Mouse (Mus musculus) Patski (cell line): ENCODE measurements around the gene Farsa. TPM values are rescaled to one million over a fixed set of nuclear protein-coding genes. Genes with fewer than 3 reads are reported as not detected.

Experiments used
- ATAC-seq: fragments of 100-300 bp; one replicate; pipeline ENCODE4 v1.8.0; 2021
- CTCF ChIA-PET: fragments of 350-600 bp; sonication (Branson Sonifier 250); formaldehyde crosslinking; loops from one replicate; lab custom pipeline; 2022; ENCODE audit warnings: inconsistent platforms; lab: Charles Lee
- POLR2A ChIA-PET: fragments of 350-600 bp; sonication (Branson Sonifier 250); formaldehyde crosslinking; loops from one replicate; lab custom pipeline; 2022; ENCODE audit warnings: antibody characterized with exemption, inconsistent platforms; lab: Charles Lee
- DNase-seq: peaks from one replicate; pipeline ENCODE4 v3.0.0-alpha.2; 2011; ENCODE audit warnings: low read depth, low spot score
- H3K27me3 ChIP-seq: fragments of 371-371 bp; one replicate; pipeline ENCODE4 v1.5.1; 2021
- CTCF ChIP-seq: fragments of 100-300 bp; IDR thresholded peaks from one replicate; pipeline ENCODE4 v1.5.1; 2021
- in situ Hi-C: fragments of 300-500 bp; cut with MboI; formaldehyde crosslinking; loops from 3 replicates; pipeline ENCODE4 v1.11.1; 2018; ENCODE audit warnings: low pct_unique_long_range_greater_than_20kb, mixed read lengths
- polyA plus RNA-seq: library from polyadenylated mRNA; unstranded; gene quantifications from one replicate; pipeline ENCODE4 v1.2.3, GENCODE M21; 2021

The Farsa gene
- polyA plus RNA-seq, 1 experiment from 2014 or later, result 79.6 TPM

DNA sequence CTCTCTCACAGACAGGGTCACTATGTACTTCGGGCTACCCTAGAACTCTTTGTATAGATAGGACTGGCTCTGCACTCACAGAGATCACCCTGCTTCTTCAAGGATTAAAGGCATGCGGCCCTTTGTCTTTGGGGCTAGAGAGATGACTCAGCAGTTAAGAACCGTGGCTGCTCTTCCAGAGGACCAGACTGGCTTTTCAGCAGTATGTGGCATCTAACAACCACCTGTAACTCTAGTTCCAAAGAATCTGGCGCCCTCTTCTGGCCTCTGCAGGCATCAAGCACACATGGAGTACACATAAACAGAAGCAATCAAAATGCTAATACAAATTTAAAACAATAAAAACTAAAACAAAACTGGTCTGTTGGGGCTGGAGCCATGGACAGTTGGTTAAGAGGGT is 57.2 kb downstream of the Farsa start:
- CTCF ChIA-PET, result no interaction called here
- peaks cover 12% of the 10 kb centered on the region for H3K27me3 ChIP-seq
- POLR2A ChIA-PET, result no interaction called here
- DNase-seq, result no peak
- in situ Hi-C loops, result no loop called here
- ATAC-seq, result peak; percentile 34
- no peak for TF ChIP-seq CTCF

DNA sequence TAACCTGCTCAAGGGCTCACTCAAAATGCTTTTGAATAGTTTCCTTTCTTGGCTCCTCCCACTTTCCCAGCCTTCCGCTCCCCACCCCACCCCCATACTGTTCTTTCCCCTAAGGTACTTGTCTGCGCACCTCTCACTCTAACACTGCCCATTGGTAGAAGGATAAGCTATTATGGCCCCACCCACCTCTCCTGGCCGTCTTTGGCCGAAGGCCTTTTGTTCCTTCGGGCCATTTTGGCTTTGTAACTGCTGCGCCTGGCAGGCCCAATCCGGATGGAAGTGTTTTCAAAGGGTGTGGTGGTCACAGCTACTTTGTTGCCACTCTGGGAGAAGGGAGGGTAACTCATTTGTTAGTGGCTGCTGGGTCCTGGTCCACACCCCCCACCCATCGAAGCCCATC is 58.5 kb downstream of the Farsa start:
- TF ChIP-seq CTCF, result no peak
- POLR2A ChIA-PET, result no interaction called here
- ATAC-seq, result no peak
- no peak for DNase-seq
- peaks cover 12% of the 10 kb centered on the region for H3K27me3 ChIP-seq
- in situ Hi-C loops, result no loop called here
- CTCF ChIA-PET, result interaction anchor here (1.0 to 1.5 kb wide), 2 partner anchors 13 to 44 kb away, joined by 3 read pairs; no protein-coding TSS in a partner anchor

DNA sequence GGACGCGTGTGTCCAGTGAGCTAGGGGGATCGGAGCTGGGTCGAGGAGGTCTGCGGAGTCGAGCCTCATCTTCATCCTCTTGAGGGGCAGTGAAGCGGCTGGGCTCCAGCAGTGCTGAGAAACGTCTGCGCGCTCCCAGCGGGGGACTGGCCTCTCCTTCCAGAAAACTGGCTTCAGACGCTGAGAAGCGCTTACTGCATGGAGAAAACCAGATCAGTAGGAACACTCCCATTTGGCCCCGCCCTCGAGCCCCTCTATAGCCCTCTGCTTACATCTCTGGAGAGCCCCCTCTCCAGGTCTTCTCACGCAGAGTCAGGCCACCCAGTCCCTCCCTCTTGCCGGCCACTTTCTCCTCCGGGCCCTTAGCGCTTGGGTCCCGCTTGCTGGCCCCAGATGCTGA is 61.0 kb downstream of the Farsa start:
- CTCF ChIA-PET, result no interaction called here
- no peak for ATAC-seq

DNA sequence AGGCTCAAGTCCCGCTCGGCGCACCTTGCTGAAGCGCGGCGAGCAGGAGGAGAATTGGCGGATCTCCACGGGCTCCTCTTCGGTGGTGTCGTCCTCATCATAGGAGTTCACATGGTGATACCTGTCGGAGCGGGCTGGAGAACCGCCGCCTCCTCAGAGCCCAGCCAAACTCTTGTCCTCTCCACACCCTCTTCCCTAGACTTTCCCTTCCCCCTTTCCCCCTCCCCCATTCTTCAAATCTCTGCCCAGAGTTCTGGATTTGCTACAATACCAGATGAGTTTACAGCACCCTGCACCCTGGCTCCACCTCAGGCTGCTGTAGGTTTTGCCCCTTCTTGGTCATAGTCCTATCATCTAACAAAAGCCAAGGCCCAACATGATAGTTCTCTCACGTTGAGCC is 61.9 kb downstream of the Farsa start:
- in situ Hi-C loops, result no loop called here
- DNase-seq (no peak), ATAC-seq (no peak)
- peaks cover 12% of the 10 kb centered on the region for H3K27me3 ChIP-seq
- no peak for TF ChIP-seq CTCF
- CTCF ChIA-PET, result no interaction called here
- POLR2A ChIA-PET, result no interaction called here

More for the DNA sequence above, 61.0 kb downstream of the Farsa start:
- no peak for TF ChIP-seq CTCF
- H3K27me3 ChIP-seq, result peaks cover 12% of the 10 kb centered on the region
- in situ Hi-C loops, result no loop called here
- POLR2A ChIA-PET, result no interaction called here
- no peak for DNase-seq

Other genes starting within 250 kb of the Farsa start
- gene Ier2, start 194.1 kb upstream of the Farsa start, polyA plus RNA-seq, result 113 TPM
- 106 TPM for gene Trmt1, start 170.7 kb upstream of the Farsa start, polyA plus RNA-seq
- gene Nacc1, start 169.1 kb upstream of the Farsa start, polyA plus RNA-seq, result 109 TPM
- 0.13 TPM for gene Lyl1, start 155.5 kb upstream of the Farsa start, polyA plus RNA-seq
- 1.4 TPM for gene G430095P16Rik, start 134.0 kb upstream of the Farsa start, polyA plus RNA-seq
- gene Nfix, start 56.6 kb upstream of the Farsa start, polyA plus RNA-seq, result 32.5 TPM
- gene Dand5, start 34.2 kb upstream of the Farsa start, polyA plus RNA-seq, result 12.5 TPM
- 31.8 TPM for gene Gadd45gip1, start 25.5 kb upstream of the Farsa start, polyA plus RNA-seq
- gene Rad23a, start 16.3 kb upstream of the Farsa start, polyA plus RNA-seq, result 126 TPM
- gene Calr, start 10.1 kb upstream of the Farsa start, polyA plus RNA-seq, result 1,232 TPM
- 6.0 TPM for gene Syce2, start 15.1 kb downstream of the Farsa start, polyA plus RNA-seq
- 55.5 TPM for gene Gcdh, start 36.9 kb downstream of the Farsa start, polyA plus RNA-seq
- gene Klf1, start 44.9 kb downstream of the Farsa start, polyA plus RNA-seq, result 0.28 TPM
- gene Dnase2a, start 51.6 kb downstream of the Farsa start, polyA plus RNA-seq, result 25.9 TPM
- gene Mast1, start 80.4 kb downstream of the Farsa start, polyA plus RNA-seq, result 0.60 TPM
- 0.22 TPM for gene Rtbdn, start 90.0 kb downstream of the Farsa start, polyA plus RNA-seq
- gene Gm49661, start 112.4 kb downstream of the Farsa start, polyA plus RNA-seq, result 6.4 TPM
- 668 TPM for gene Prdx2, start 112.6 kb downstream of the Farsa start, polyA plus RNA-seq
- 91.5 TPM for gene Rnaseh2a, start 112.8 kb downstream of the Farsa start, polyA plus RNA-seq
- gene Junb, start 121.7 kb downstream of the Farsa start, polyA plus RNA-seq, result 280 TPM
- 33.0 TPM for gene Hook2, start 133.6 kb downstream of the Farsa start, polyA plus RNA-seq
- gene Best2, start 157.5 kb downstream of the Farsa start, polyA plus RNA-seq, result 0.05 TPM
- 159 TPM for gene Asna1, start 168.3 kb downstream of the Farsa start, polyA plus RNA-seq
- gene Trir, start 169.8 kb downstream of the Farsa start, polyA plus RNA-seq, result 152 TPM
- 83.7 TPM for gene Tnpo2, start 179.9 kb downstream of the Farsa start, polyA plus RNA-seq
- 32.7 TPM for gene Fbxw9, start 203.1 kb downstream of the Farsa start, polyA plus RNA-seq
- 0.21 TPM for gene Gm5741, start 211.0 kb downstream of the Farsa start, polyA plus RNA-seq
- 57.6 TPM for gene Dhps, start 214.8 kb downstream of the Farsa start, polyA plus RNA-seq
- gene Wdr83os, start 223.8 kb downstream of the Farsa start, polyA plus RNA-seq, result 104 TPM
- gene Wdr83, start 224.3 kb downstream of the Farsa start, polyA plus RNA-seq, result 30.4 TPM
- gene Man2b1, start 226.3 kb downstream of the Farsa start, polyA plus RNA-seq, result 45.5 TPM